Mouse (Mus musculus): ENCODE measurements around the gene Ankrd26. TPM values are rescaled to one million over a fixed set of nuclear protein-coding genes. Genes with fewer than 3 reads are reported as not detected.
"Not testable (repeated sequence)": the region's sequence is repeated elsewhere in the genome, so short reads cannot be mapped to it uniquely, and the experiment has no call there.

Ankrd26 gene
- 0.12 and 0.30 TPM in 2 replicates for polyA plus RNA-seq (2012; ENCODE audit: insufficient read depth, low replicate concordance)

DNA sequence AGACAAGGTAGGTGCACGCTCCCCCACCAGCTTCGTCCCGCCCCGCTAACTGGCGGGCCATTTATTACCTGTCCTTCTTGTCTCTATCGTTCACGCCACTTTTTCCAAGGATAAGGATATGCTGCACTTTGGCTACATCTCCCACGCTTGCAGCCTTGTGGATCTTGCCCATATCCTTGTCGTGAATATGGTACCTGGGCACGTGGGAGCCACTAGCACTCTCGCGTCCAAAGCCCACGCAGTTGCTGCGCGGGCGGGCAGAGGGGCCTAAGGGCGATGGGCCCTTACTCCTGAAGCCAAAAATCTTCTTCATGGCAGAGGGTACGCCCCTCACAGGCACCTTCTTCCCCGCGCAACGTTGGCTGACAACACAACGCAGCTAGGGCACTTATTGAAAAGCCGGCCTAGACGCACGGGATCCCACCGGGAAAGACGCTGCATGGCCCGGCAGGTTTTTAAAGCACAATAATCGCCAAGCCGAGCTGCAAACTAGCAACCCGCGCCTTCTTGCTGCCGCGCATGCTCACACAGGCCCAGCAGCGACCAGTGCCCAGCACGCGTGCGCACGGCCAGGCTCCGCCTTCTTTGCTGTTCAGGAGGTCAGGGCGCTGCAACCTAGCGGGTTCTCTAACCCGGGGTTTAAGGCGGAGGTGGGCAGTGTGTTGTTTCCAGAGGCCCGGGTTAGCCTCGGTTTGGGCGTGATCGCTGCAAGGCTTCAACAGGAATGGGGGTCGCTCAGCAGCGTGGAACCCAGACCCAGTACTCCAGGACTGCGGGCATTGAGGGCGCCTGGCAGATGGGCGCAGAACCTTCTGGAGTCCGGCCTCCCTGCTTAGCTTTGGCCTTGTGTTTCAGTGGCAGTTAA, at the start of gene Ankrd26:
Ankrd26 (minus strand) TSS at position 482 of the 865 bp plus-strand sequence.
- Histone ChIP-seq H3K36me3 (replicated peaks; ENCODE audit: low read length) (peaks cover 22% of the 10 kb centered on the region), H3K27me3 (replicated peaks) (no peaks in the 10 kb centered on the region), H3K9me3 (no peaks in the 10 kb centered on the region), H3K4me1 (peaks cover 21% of the 10 kb centered on the region), H3K4me3 (replicated peaks) (peak within 1 kb of the TSS; percentile 93)
- no peak for TF ChIP-seq GATA1 (IDR thresholded peaks at IDR 0.05; ENCODE audit: borderline replicate concordance, low read length)
- TF ChIP-seq FLI1 (IDR thresholded peaks at IDR 0.05; ENCODE audit: low read length) = no peak

- TF ChIP-seq GATA1 (IDR thresholded peaks at IDR 0.05; ENCODE audit: borderline replicate concordance, low read length) (no peak), FLI1 (IDR thresholded peaks at IDR 0.05; ENCODE audit: low read length) (no peak)
- H3K4me3 ChIP-seq (replicated peaks) = no peak overlapping the region
- H3K4me1 ChIP-seq = no peaks in the 10 kb centered on the region
- peaks cover 51% of the 10 kb centered on the region for H3K27me3 ChIP-seq (replicated peaks)
- H3K9me3 ChIP-seq = no peaks in the 10 kb centered on the region
- H3K36me3 ChIP-seq (replicated peaks; ENCODE audit: low read length) = no peaks in the 10 kb centered on the region
These were observed 46.9 kb upstream of the Ankrd26 start for GRCm38 (mm10) chr6:118608906-118609305.

- TF ChIP-seq GATA1 (IDR thresholded peaks at IDR 0.05; ENCODE audit: borderline replicate concordance, low read length) (no peak), FLI1 (IDR thresholded peaks at IDR 0.05; ENCODE audit: low read length) (no peak)
- Histone ChIP-seq H3K4me1 (no peaks in the 10 kb centered on the region), H3K9me3 (no peaks in the 10 kb centered on the region), H3K27me3 (replicated peaks) (peaks cover 59% of the 10 kb centered on the region), H3K4me3 (replicated peaks) (no peak overlapping the region), H3K36me3 (replicated peaks; ENCODE audit: low read length) (no peaks in the 10 kb centered on the region)
These were observed 43.9 kb upstream of the Ankrd26 start for GRCm38 (mm10) chr6:118605974-118606373.

DNA sequence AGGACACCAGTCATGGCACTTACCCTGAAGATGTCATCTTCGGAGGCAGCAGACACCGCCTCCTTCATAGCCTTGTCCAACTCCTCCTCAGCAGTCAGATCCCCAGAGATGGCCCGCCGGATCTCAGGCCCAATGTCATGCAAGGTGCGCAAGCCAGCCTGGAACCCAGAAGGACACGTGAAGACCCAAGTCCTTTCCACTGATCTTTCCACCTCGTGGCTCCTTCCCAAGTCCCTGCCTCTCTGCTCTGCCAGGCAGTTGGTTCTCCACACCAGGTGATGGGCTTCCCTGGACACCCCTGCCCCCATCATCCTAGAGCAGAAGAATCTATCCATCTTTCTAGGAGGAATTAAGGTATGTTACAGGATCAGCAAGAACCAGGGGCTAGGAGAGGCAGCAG, 41.8 kb upstream of the Ankrd26 start:
- Histone ChIP-seq H3K36me3 (replicated peaks; ENCODE audit: low read length) (no peaks in the 10 kb centered on the region), H3K4me3 (replicated peaks) (no peak overlapping the region), H3K9me3 (no peaks in the 10 kb centered on the region), H3K27me3 (replicated peaks) (peaks cover 54% of the 10 kb centered on the region), H3K4me1 (no peaks in the 10 kb centered on the region)
- TF ChIP-seq FLI1 (IDR thresholded peaks at IDR 0.05; ENCODE audit: low read length) = no peak

- Histone ChIP-seq H3K36me3 (replicated peaks; ENCODE audit: low read length) (peaks cover 2% of the 10 kb centered on the region), H3K27me3 (replicated peaks) (peaks cover 69% of the 10 kb centered on the region), H3K9me3 (0 out of 2 replicates have a peak, but pooled peaks cover 3% of the 10 kb centered on the region), H3K4me3 (replicated peaks) (no peak overlapping the region), H3K4me1 (peaks cover 18% of the 10 kb centered on the region)
- TF ChIP-seq FLI1 (IDR thresholded peaks at IDR 0.05; ENCODE audit: low read length) (no peak), GATA1 (IDR thresholded peaks at IDR 0.05; ENCODE audit: borderline replicate concordance, low read length) (no peak)
These were observed 33.6 kb upstream of the Ankrd26 start for GRCm38 (mm10) chr6:118595681-118596055.

DNA sequence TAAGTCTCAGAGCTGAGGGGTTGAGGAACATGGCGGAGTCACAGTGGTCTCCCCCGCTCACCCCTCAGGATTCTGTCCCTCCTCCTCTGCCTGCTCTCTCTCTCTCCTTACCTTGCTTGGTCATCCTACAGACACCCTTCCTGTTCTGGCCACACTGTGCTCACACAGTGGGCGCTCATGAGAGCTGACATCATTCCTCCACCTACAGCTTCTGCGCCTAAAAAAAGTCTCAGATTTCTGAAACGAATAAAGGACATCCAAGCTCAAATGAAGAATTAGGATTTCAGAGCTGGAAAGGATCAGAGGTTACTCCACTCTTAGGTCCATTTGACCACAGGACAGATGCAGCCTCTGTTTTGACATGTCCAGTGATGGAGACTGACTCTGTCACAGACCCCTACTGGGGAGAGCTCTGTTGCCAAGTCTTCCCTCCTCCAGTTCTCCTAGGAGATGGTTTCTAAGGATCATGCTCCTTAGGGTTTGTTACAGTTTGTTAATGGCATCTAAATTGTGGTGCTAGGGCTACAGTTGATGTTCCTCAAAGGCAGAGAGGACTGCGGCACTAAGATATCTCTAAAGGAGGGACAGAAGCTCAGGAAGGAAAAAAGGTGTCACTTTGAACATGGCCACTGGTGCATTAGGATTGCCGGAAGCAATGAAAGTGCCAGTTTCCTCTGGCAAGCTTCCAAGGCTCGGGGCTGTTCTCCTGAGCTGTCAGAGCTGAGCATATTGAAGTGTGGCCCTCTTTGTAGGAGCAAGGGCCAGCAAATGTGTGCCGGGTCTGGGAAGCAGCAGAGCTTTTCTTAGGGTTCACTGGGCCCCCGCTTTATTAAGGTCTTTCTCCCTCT, 33.0 kb upstream of the Ankrd26 start:
- Histone ChIP-seq H3K9me3 (0 out of 2 replicates have a peak, but pooled peaks cover 3% of the 10 kb centered on the region), H3K4me1 (peaks cover 18% of the 10 kb centered on the region), H3K36me3 (replicated peaks; ENCODE audit: low read length) (peaks cover 2% of the 10 kb centered on the region), H3K4me3 (replicated peaks) (no peak overlapping the region), H3K27me3 (replicated peaks) (peaks cover 73% of the 10 kb centered on the region)
- TF ChIP-seq GATA1 (IDR thresholded peaks at IDR 0.05; ENCODE audit: borderline replicate concordance, low read length) (no peak), FLI1 (IDR thresholded peaks at IDR 0.05; ENCODE audit: low read length) (no peak)

DNA sequence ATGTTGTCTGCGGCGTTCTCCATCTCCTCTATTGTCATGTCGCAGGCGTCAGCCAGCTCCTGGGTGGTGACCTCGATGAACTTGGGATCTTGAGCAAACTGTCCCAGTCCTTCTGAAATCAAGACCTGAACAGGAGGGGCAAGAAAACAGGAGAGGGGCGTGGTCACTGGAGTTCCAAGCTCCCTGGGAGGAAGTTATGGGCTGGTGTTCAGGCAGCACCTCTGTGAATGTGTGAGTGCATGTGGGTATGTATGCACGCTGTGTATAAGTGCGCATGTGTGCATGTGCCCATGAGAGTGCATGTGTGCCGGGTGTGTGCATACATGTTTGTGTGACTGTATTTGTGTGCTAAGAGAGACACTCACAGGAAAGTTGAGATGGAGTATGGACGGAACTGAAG, 32.0 kb upstream of the Ankrd26 start:
- peaks cover 18% of the 10 kb centered on the region for H3K4me1 ChIP-seq
- peak overlapping the region; percentile 90 for H3K4me3 ChIP-seq (replicated peaks)
- H3K27me3 ChIP-seq (replicated peaks) = peaks cover 77% of the 10 kb centered on the region
- H3K36me3 ChIP-seq (replicated peaks; ENCODE audit: low read length) = peaks cover 2% of the 10 kb centered on the region
- TF ChIP-seq FLI1 (IDR thresholded peaks at IDR 0.05; ENCODE audit: low read length) = no peak
- no peak for TF ChIP-seq GATA1 (IDR thresholded peaks at IDR 0.05; ENCODE audit: borderline replicate concordance, low read length)
- H3K9me3 ChIP-seq = 0 out of 2 replicates have a peak, but pooled peaks cover 3% of the 10 kb centered on the region

DNA sequence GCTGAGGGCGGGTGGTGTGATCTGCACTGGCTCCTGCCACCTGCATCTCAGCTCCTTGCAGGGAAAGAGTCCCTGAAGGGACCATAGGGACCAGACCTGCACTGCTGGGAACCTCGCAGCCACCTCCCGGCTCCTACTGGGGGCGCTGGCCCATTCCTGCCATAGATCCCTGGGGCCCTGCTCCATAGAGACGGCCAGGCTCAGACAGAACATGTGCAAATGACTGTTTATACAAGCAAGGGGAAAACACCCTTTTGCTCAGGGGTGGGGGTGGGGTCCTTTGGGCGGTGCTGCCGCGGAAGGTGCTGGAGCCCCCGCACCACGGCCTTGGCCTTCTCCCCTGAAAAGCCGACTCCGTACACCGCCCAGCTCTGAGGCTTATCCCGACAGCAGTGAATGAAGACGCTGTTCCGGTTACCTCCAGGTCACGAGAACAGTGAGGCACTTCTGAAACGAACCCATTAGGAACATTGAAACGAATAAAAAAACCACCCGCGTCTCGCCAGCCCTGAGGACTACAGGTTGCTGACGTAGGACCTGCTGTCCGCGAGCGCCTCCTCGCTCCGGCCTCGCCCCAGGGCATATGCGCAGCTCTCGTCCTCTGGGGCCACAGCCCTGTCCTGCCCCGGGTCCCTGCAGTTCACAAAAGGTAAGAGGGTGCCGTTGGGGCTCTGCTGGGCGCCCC, 31.5 kb upstream of the Ankrd26 start:
- Histone ChIP-seq H3K27me3 (replicated peaks) (peaks cover 78% of the 10 kb centered on the region), H3K36me3 (replicated peaks; ENCODE audit: low read length) (peaks cover 2% of the 10 kb centered on the region), H3K4me3 (replicated peaks) (peak overlapping the region; percentile 90), H3K4me1 (peaks cover 18% of the 10 kb centered on the region), H3K9me3 (0 out of 2 replicates have a peak, but pooled peaks cover 3% of the 10 kb centered on the region)
- TF ChIP-seq GATA1 (IDR thresholded peaks at IDR 0.05; ENCODE audit: borderline replicate concordance, low read length) = no peak
- TF ChIP-seq FLI1 (IDR thresholded peaks at IDR 0.05; ENCODE audit: low read length) = no peak

GRCm38 (mm10) chr6:118592662-118593376, 30.8 kb upstream of the Ankrd26 start:
- Histone ChIP-seq H3K36me3 (replicated peaks; ENCODE audit: low read length) (peaks cover 2% of the 10 kb centered on the region), H3K4me3 (replicated peaks) (peak overlapping the region; percentile 90), H3K4me1 (peaks cover 18% of the 10 kb centered on the region), H3K27me3 (replicated peaks) (peaks cover 80% of the 10 kb centered on the region), H3K9me3 (0 out of 2 replicates have a peak, but pooled peaks cover 3% of the 10 kb centered on the region)
- no peak for TF ChIP-seq GATA1 (IDR thresholded peaks at IDR 0.05; ENCODE audit: borderline replicate concordance, low read length)
- no peak for TF ChIP-seq FLI1 (IDR thresholded peaks at IDR 0.05; ENCODE audit: low read length)

DNA sequence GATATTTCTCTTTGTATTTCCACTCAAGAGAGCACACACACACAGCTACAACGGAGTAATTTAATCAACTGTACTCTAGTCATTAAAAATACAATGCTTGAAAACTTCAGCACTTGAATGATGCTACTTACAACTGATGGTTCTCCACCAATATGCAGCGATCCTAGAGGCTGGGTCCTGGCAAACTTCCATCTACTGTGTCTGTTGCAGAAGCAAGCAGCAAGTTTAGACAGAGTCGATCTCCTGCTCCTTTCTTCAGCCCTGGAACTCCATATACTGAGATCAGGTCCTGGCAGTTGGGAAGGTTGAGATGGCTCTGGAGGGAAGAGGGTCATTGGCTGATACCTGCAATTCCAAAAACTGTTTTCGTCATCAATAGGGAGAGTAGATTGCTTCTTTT, 16.7 kb upstream of the Ankrd26 start:
- H3K9me3 ChIP-seq; H3K4me3 ChIP-seq (replicated peaks); H3K36me3 ChIP-seq (replicated peaks; ENCODE audit: low read length); H3K4me1 ChIP-seq: not testable (repeated sequence)
- H3K27me3 ChIP-seq (replicated peaks) = peaks cover 10% of the 10 kb centered on the region

Data from megakaryocyte, embryonic 14.5 days (primary cell).